Mouse (Mus musculus) CD4-positive naive resting alpha-beta T cell, adult 76 days (primary cell): ENCODE data around the gene Lrrfip1. TPM values are rescaled to one million over a fixed set of nuclear protein-coding genes. Genes with fewer than 3 reads are reported as not detected.

Experiments used
- total RNA-seq: library from RNA; stranded (reverse); gene quantifications from one replicate; pipeline ENCODE4 v1.2.4, GENCODE M21; 2023

The Lrrfip1 gene
- 237 TPM for total RNA-seq

DNA sequence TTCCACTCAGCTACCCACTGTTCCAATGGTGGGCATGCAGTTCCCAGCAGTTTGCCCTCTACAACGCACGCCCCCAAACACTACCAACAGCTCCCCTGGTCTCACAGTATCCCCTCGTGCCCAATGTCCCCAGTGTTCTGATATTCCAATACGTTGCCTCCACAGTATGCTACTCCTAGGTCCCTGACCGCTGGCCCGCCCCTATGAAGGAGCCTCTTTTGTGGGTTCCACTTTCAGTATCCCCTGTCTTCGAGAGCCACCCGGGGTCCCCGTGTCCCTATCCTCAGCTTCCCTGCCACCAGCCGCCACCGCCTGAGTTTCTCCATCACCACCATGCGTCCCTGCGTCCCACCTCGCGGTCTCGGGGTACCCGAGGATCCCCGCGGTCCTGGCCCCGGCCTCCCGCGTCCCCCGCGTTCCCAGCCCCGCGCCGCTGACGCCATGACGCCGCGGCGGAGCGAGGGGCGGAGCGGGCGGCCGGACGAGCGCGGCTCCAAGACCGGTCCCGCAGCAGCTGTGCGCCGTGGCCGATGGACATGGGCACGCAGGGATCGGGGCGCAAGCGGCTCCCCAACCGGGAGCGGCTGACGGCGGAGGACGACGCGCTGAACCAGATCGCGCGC lies at the start of gene Lrrfip1:
TSS of gene Lrrfip1 (plus strand) at position 470 of the 623 bp plus-strand sequence.

GRCm38 (mm10) chr1:90952808-90953207 lies 45.7 kb upstream of the Lrrfip1 start, which contains the start of gene Prlh:
Prlh (plus strand) TSS chr1:90953108.

GRCm38 (mm10) chr1:90969347-90969784 lies 29.2 kb upstream of the Lrrfip1 start, which contains the start of gene Rab17:
Rab17 (minus strand) TSS chr1:90969661.

DNA sequence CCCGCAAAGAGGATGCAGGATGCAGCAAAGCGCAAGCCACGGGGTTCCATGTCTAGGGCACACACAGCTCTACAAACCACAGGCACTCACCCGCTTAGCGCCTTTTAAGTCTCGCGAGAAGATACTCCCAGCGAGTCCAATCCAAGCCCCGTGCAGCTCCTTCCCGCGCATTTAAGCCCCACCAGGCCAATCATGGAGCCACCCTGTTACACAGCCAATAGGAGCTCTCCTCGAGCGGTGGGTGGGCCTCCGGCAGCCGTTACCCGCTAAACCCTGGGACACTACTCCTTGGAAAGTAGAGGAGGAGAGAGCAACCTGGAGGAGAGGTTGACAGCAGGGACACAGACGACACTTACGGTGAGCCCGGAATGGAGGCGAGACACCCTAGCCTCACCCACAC lies 146.3 kb downstream of the Lrrfip1 start, which contains the start of gene Rbm44:
TSS of gene Rbm44 (plus strand) at position 277 of the 400 bp plus-strand sequence.

Other genes with a start within 250 kb of the Lrrfip1 start
- not detected for gene Col6a3, start 154.8 kb upstream of the Lrrfip1 start, total RNA-seq
- gene Mlph, start 83.7 kb upstream of the Lrrfip1 start, total RNA-seq = not detected
- not detected for gene Prlh, start 45.6 kb upstream of the Lrrfip1 start, total RNA-seq
- gene Rab17, start 29.1 kb upstream of the Lrrfip1 start, total RNA-seq = not detected
- 0.82 TPM for gene Rbm44, start 146.4 kb downstream of the Lrrfip1 start, total RNA-seq
- gene Ramp1, start 181.1 kb downstream of the Lrrfip1 start, total RNA-seq = 17.5 TPM